ENCODE assay signal across 26 mouse cellular contexts in the genomic region with DNA sequence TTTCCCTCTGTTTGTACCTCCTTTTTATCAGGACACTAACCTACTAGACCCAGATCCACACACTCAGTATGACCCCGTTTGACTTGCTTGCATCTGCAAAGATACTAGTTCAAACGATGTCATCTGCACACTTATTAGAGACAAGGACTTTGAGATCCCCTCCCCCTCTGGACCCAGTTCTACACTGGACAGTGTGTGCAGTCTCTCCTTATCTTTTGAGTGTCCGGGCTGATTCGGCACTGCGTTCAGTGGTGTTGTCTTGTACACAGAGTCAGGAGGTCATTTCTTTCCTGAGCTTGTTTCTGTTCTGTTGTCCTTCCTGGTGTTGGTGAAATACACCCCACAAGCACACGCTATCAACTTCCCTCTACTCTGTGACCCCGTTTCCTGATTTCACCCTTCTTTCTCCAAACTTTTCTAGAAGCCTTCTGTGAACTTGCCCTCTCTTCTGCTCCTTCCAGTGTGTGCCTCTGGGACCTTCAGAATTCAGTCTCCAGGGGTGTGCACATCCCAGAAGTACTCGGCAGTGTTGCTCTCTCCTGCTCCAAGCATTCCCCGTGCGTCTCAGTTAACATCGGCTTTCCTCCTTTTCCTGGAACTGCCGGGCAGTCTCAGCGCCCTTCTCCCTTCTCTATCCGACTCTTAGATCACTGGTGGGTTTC. TPM values are rescaled to one million over a fixed set of nuclear protein-coding genes. Genes with fewer than 3 reads are reported as not detected.
DNase-seq lines count a peak whose midpoint lies in the region; ATAC-seq and TF ChIP-seq lines count a peak whose summit lies in the region.
"Had no signal": no experiment of that assay in that cellular context is flagged by ENCODE, and none has a peak within 500 bp of the region (broad histone marks: within the 10 kb centered on the region; RNA-seq: fewer than 3 reads in every experiment).

No protein-coding gene starts in this region.

- no peak overlapping the region for H3K9ac ChIP-seq in liver, adult 2 months (ENCODE audit: low read depth, low read length)
- no peak overlapping the region for H3K9ac ChIP-seq in heart, postnatal 0 days (replicated peaks; ENCODE audit: low read depth, low read length)
- no peak overlapping the region for H3K9ac ChIP-seq in liver, postnatal 0 days (replicated peaks)
- H3K9ac ChIP-seq: embryonic facial prominence, embryonic 15.5 days; hindbrain, embryonic 13.5 days; limb, embryonic 15.5 days; lung, embryonic 15.5 days; midbrain, embryonic 12.5 days; neural tube, embryonic 15.5 days had no signal

- 32% methylated on average over 14 of the region's 14 CpGs for WGBS in liver, adult 2 months
- 14% methylated on average over 14 of the region's 14 CpGs for WGBS in heart, postnatal 0 days
- WGBS in liver, postnatal 0 days (ENCODE audit: insufficient replicate concordance) = 29% methylated on average over 14 of the region's 14 CpGs

- ATAC-seq in heart, postnatal 0 days (ENCODE audit: insufficient read depth, low read depth) = peak; percentile 36; the same call in 1 of the 2 replicates
- peak; percentile 45; the same call in 1 of the 2 replicates for ATAC-seq in liver, postnatal 0 days
- ATAC-seq: forebrain, embryonic 16.5 days; inflammation-experienced regulatory T-cells, adult 6 months had no signal

- H3K27me3 ChIP-seq in liver, adult 2 months (ENCODE audit: control insufficient read depth, insufficient read depth, low read length) = no peaks in the 10 kb centered on the region
- no peaks in the 10 kb centered on the region for H3K27me3 ChIP-seq in heart, postnatal 0 days (ENCODE audit: control insufficient read depth, insufficient read depth, low read length)
- H3K27me3 ChIP-seq in liver, postnatal 0 days (ENCODE audit: insufficient read depth, low read length) = no peaks in the 10 kb centered on the region
- H3K27me3 ChIP-seq: embryonic facial prominence, embryonic 15.5 days; hindbrain, embryonic 13.5 days; limb, embryonic 15.5 days; lung, embryonic 15.5 days; midbrain, embryonic 12.5 days; neural tube, embryonic 15.5 days had no signal

- H3K4me3 ChIP-seq in liver, adult 2 months (ENCODE audit: insufficient read depth, low read depth, low read length) = no peak overlapping the region
- no peak overlapping the region for H3K4me3 ChIP-seq in heart, postnatal 0 days (ENCODE audit: low read depth, low read length)
- H3K4me3 ChIP-seq in liver, postnatal 0 days (ENCODE audit: low read depth, low read length) = no peak overlapping the region
- H3K4me3 ChIP-seq: embryonic facial prominence, embryonic 15.5 days; hindbrain, embryonic 13.5 days; limb, embryonic 15.5 days; lung, embryonic 15.5 days; midbrain, embryonic 12.5 days; neural tube, embryonic 15.5 days had no signal

- peaks cover 6% of the 10 kb centered on the region; the same call in 1 of the 2 replicates for H3K79me2 ChIP-seq in liver, adult 2 months (ENCODE audit: control insufficient read depth, insufficient read depth, low read length)

- H3K4me1 ChIP-seq in liver, adult 2 months (ENCODE audit: control insufficient read depth, insufficient read depth, low read length) = 0 out of 2 replicates have a peak, but pooled peaks cover 2% of the 10 kb centered on the region
- peaks cover 24% of the 10 kb centered on the region for H3K4me1 ChIP-seq in heart, postnatal 0 days (ENCODE audit: control insufficient read depth, insufficient read depth)
- H3K4me1 ChIP-seq in liver, postnatal 0 days (ENCODE audit: insufficient read depth) = peaks cover 11% of the 10 kb centered on the region; the same call in 1 of the 2 replicates
- H3K4me1 ChIP-seq: embryonic facial prominence, embryonic 15.5 days; limb, embryonic 15.5 days had no signal

- no peaks in the 10 kb centered on the region for H3K36me3 ChIP-seq in liver, adult 2 months (ENCODE audit: control insufficient read depth, insufficient read depth, low read length)
- no peaks in the 10 kb centered on the region for H3K36me3 ChIP-seq in heart, postnatal 0 days (replicated peaks; ENCODE audit: control insufficient read depth, insufficient read depth, low read length)
- no peaks in the 10 kb centered on the region for H3K36me3 ChIP-seq in liver, postnatal 0 days (replicated peaks; ENCODE audit: insufficient read depth, low read length)
- H3K36me3 ChIP-seq: embryonic facial prominence, embryonic 15.5 days; hindbrain, embryonic 13.5 days; limb, embryonic 15.5 days; lung, embryonic 15.5 days; midbrain, embryonic 12.5 days; neural tube, embryonic 15.5 days had no signal

- H3K9me3 ChIP-seq in heart, postnatal 0 days (replicated peaks; ENCODE audit: control insufficient read depth, low read length) = no peaks in the 10 kb centered on the region
- H3K9me3 ChIP-seq in liver, postnatal 0 days (ENCODE audit: low read length) = no peaks in the 10 kb centered on the region
- H3K9me3 ChIP-seq: embryonic facial prominence, embryonic 15.5 days; hindbrain, embryonic 13.5 days; limb, embryonic 15.5 days; lung, embryonic 15.5 days; midbrain, embryonic 12.5 days; neural tube, embryonic 15.5 days had no signal

- H3K4me2 ChIP-seq in heart, postnatal 0 days (ENCODE audit: low read depth, low read length) = peak overlapping the region; percentile 7
- no peak overlapping the region; the same call in 1 of the 2 replicates for H3K4me2 ChIP-seq in liver, postnatal 0 days (ENCODE audit: low read depth, low read length)
- H3K4me2 ChIP-seq: embryonic facial prominence, embryonic 15.5 days; hindbrain, embryonic 13.5 days; limb, embryonic 15.5 days; lung, embryonic 15.5 days; midbrain, embryonic 12.5 days; neural tube, embryonic 15.5 days had no signal

- no peak for TF ChIP-seq POLR2A in liver, adult 2 months (IDR thresholded peaks at IDR 0.05; ENCODE audit: extremely low read depth, insufficient read depth, low read length)

- intact Hi-C loops in heart, postnatal 10 days (cut with DNase I) = no loop called here

- no peak for TF ChIP-seq EP300 in heart, postnatal 0 days (IDR thresholded peaks at IDR 0.05; ENCODE audit: low read depth)
- no peak for TF ChIP-seq EP300 in liver, postnatal 0 days (IDR thresholded peaks at IDR 0.05; ENCODE audit: low read depth)

- H3K27ac ChIP-seq in liver, adult 2 months (replicated peaks; ENCODE audit: insufficient read depth, low read depth, low read length) = no peak overlapping the region
- no peak overlapping the region for H3K27ac ChIP-seq in heart, postnatal 0 days (ENCODE audit: low read depth)
- 0 out of 2 replicates have a peak overlapping the region, but pooled peaks have one; percentile 2 for H3K27ac ChIP-seq in liver, postnatal 0 days (ENCODE audit: low read depth)
- H3K27ac ChIP-seq: embryonic facial prominence, embryonic 15.5 days; hindbrain, embryonic 13.5 days; limb, embryonic 15.5 days; lung, embryonic 15.5 days; midbrain, embryonic 12.5 days; neural tube, embryonic 15.5 days had no signal

- peak; percentile 85 for DNase-seq in heart, adult 11 months
- DNase-seq in heart, postnatal 10 days = no peak
- peak; percentile 39 for DNase-seq in liver, adult 2 months (ENCODE audit: extremely low read depth, low read depth, low spot score)
- no peak for DNase-seq in liver
- peak; percentile 11 for DNase-seq in heart, postnatal 0 days (ENCODE audit: low spot score)
- no peak for DNase-seq in liver, postnatal 0 days
- no peak for DNase-seq in urinary bladder, postnatal 25 days (ENCODE audit: low spot score)
- DNase-seq in adrenal gland, postnatal 36 days = no peak
- DNase-seq: adrenal gland, postnatal 10 days; cerebellum, adult 2 months; cerebellum, postnatal 36 days; kidney, adult 2 months; kidney, postnatal 10 days; left cerebral cortex, postnatal 4 days; lung, postnatal 4 days; right cerebral cortex, adult 18-20 months; right cerebral cortex, postnatal 4 days; thymus, postnatal 25 days had no signal

- no peak for TF ChIP-seq CTCF in liver, adult 2 months (IDR thresholded peaks at IDR 0.05; ENCODE audit: low read depth, low read length)
- no peak for TF ChIP-seq CTCF in heart, postnatal 0 days (IDR thresholded peaks at IDR 0.05; ENCODE audit: low read depth)
- TF ChIP-seq CTCF in liver, postnatal 0 days (IDR thresholded peaks at IDR 0.05; ENCODE audit: low read depth) = no peak

RNA-seq across cellular contexts. Expression of gene Med12l, which starts 19.0 kb away (rescaled TPM):
- total RNA-seq in heart, postnatal 10 days (2021) = 10 to 100 TPM in 1 of 2 experiments, 1 to 10 TPM in 1; 9.4 to 10.1 TPM
- total RNA-seq in liver, adult 2 months (2014; rRNA removed) = 1.4 and 1.5 TPM in 2 replicates
- polyA plus RNA-seq in liver, adult 2 months (2012; rRNA removed) = 0.87 and 1.4 TPM in 2 replicates
- total RNA-seq in heart, postnatal 0 days (2014; rRNA removed; ENCODE audit: low replicate concordance) = 7.1 and 9.3 TPM in 2 replicates
- 0.97 and 1.2 TPM in 2 replicates for polyA plus RNA-seq in heart, postnatal 0 days (2015; fragmentation: Nextera tagmentation; extraction: Ambion mirVana)
- polyA plus RNA-seq in liver, postnatal 0 days (2015; fragmentation: Nextera tagmentation; extraction: Ambion mirVana) = 0.52 and 0.67 TPM in 2 replicates
- total RNA-seq in adrenal gland, postnatal 36 days (2021) = 10 to 100 TPM; 12.9 to 13.3 TPM

Comparison
In these comparisons a context has a peak if more than half of its experiments do, and no peak if none do; other contexts are left out.
1. DNase-seq: peak in heart, adult 11 months (single experiment), liver, adult 2 months (single experiment) and heart, postnatal 0 days (single experiment); none in heart, postnatal 10 days (0 of 2), liver (single experiment), liver, postnatal 0 days (single experiment), urinary bladder, postnatal 25 days (single experiment) and adrenal gland, postnatal 36 days (0 of 2).